ENCODE assay signal across 9 mouse cellular contexts in the genomic region with DNA sequence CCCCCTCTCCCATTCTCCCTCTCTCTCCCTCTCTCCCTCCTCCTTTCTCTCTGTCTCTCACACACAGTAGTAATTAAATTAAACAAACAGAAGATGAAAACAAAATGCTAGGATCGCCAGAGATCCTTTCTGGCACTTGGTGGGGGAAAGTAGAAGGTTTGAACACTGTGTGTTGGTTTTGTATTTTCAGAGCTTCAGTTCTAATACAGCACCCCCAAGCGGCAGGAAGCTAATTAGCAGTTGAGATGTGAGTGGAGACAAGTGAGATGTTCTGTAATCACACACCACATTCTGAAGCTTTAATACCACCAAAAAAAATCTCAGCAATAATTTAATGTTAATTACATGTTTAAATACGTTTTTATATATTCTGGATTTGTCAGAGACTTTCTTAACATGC. TPM values are rescaled to one million over a fixed set of nuclear protein-coding genes. Genes with fewer than 3 reads are reported as not detected.
A peak's percentile ranks its signal among the peaks of the same experiment; 100 is the strongest.
DNase-seq lines count a peak whose midpoint lies in the region; ATAC-seq and TF ChIP-seq lines count a peak whose summit lies in the region.
"Had no signal": no experiment of that assay in that cellular context is flagged by ENCODE, and none has a peak within 500 bp of the region (broad histone marks: within the 10 kb centered on the region; RNA-seq: fewer than 3 reads in every experiment).

No protein-coding gene starts in this region.

- DNase-seq in heart, adult 2 months = peak; percentile 15 to 49
- DNase-seq in right cerebral cortex, adult 2 months (ENCODE audit: low spot score in 2 of 2) = peak; percentile 56 to 67
- no peak for DNase-seq in right cerebral cortex, postnatal 25 days
- DNase-seq in adrenal gland, postnatal 25 days = peak; percentile 54
- DNase-seq in kidney, postnatal 36 days = peak; percentile 42 to 80
- DNase-seq in right cerebral cortex, postnatal 14 days = peak; percentile 52
- DNase-seq in forebrain, embryonic 10.5 days (ENCODE audit: extremely low spot score, low spot score) = no peak

- intact Hi-C loops in heart, adult 2 months (cut with DNase I) = loop anchor here (5.0 kb wide), 1 partner anchor 73 kb away; no protein-coding TSS in a partner anchor

- peaks cover 2% of the 10 kb centered on the region; the same call in 1 of the 2 replicates for H3K36me3 ChIP-seq in heart, adult 2 months (ENCODE audit: control insufficient read depth, insufficient read depth, low read length)
- H3K36me3 ChIP-seq in heart, embryonic 11.5 days (ENCODE audit: control insufficient read depth, insufficient read depth, low read length) = peaks cover 8% of the 10 kb centered on the region; the same call in 1 of the 2 replicates
- H3K36me3 ChIP-seq in forebrain, embryonic 10.5 days (replicated peaks) = peaks cover 97% of the 10 kb centered on the region

- no peaks in the 10 kb centered on the region for H3K9me3 ChIP-seq in heart, embryonic 11.5 days (replicated peaks; ENCODE audit: control insufficient read depth, low read length)
- H3K9me3 ChIP-seq in forebrain, embryonic 10.5 days = no peaks in the 10 kb centered on the region
- H3K9me3 ChIP-seq: hindbrain, embryonic 15.5 days had no signal

- no peaks in the 10 kb centered on the region for H3K27me3 ChIP-seq in heart, adult 2 months (ENCODE audit: control insufficient read depth, insufficient read depth, low read length)
- no peaks in the 10 kb centered on the region for H3K27me3 ChIP-seq in heart, embryonic 11.5 days (ENCODE audit: control insufficient read depth, insufficient read depth, low read length)
- H3K27me3 ChIP-seq in forebrain, embryonic 10.5 days (ENCODE audit: poor library complexity, severe bottlenecking) = no peaks in the 10 kb centered on the region
- H3K27me3 ChIP-seq: hindbrain, embryonic 15.5 days had no signal

- TF ChIP-seq POLR2A in heart, adult 2 months (IDR thresholded peaks at IDR 0.05; ENCODE audit: insufficient read depth, low read depth, low read length) = no peak

- no peak overlapping the region for H3K27ac ChIP-seq in heart, adult 2 months
- no peak overlapping the region for H3K27ac ChIP-seq in heart, embryonic 11.5 days (ENCODE audit: low read depth, low read length)
- H3K27ac ChIP-seq in forebrain, embryonic 10.5 days = no peak overlapping the region
- H3K27ac ChIP-seq: hindbrain, embryonic 15.5 days had no signal

- no peak overlapping the region for H3K4me2 ChIP-seq in heart, embryonic 11.5 days
- H3K4me2 ChIP-seq: hindbrain, embryonic 15.5 days had no signal

- WGBS in heart, adult 2 months = 16% methylated on average over 3 of the region's 3 CpGs
- 16% methylated on average over 3 of the region's 3 CpGs for WGBS in heart, embryonic 11.5 days (ENCODE audit: insufficient replicate concordance)
- WGBS in forebrain, embryonic 10.5 days = 26% methylated on average over 3 of the region's 3 CpGs

- no peaks in the 10 kb centered on the region; the same call in 1 of the 2 replicates for H3K4me1 ChIP-seq in heart, adult 2 months (ENCODE audit: control insufficient read depth, insufficient read depth, low read length)
- no peaks in the 10 kb centered on the region for H3K4me1 ChIP-seq in heart, embryonic 11.5 days (ENCODE audit: control insufficient read depth, insufficient read depth, low read length)
- no peaks in the 10 kb centered on the region for H3K4me1 ChIP-seq in forebrain, embryonic 10.5 days
- H3K4me1 ChIP-seq: hindbrain, embryonic 15.5 days had no signal

- H3K79me2 ChIP-seq in heart, adult 2 months (replicated peaks; ENCODE audit: control insufficient read depth, insufficient read depth, low read length) = peaks cover 1% of the 10 kb centered on the region; the same call in 1 of the 2 replicates

- peak; percentile 80 for TF ChIP-seq CTCF in heart, adult 2 months (IDR thresholded peaks at IDR 0.05)

- H3K4me3 ChIP-seq in heart, adult 2 months = no peak overlapping the region
- no peak overlapping the region for H3K4me3 ChIP-seq in heart, embryonic 11.5 days (ENCODE audit: low read depth, low read length)
- no peak overlapping the region for H3K4me3 ChIP-seq in forebrain, embryonic 10.5 days
- H3K4me3 ChIP-seq: hindbrain, embryonic 15.5 days had no signal

- no peak overlapping the region for H3K9ac ChIP-seq in heart, adult 2 months (ENCODE audit: low read depth, low read length)
- H3K9ac ChIP-seq in heart, embryonic 11.5 days (ENCODE audit: low read depth, low read length) = no peak overlapping the region
- H3K9ac ChIP-seq: hindbrain, embryonic 15.5 days had no signal

- no peak for ATAC-seq in heart, embryonic 11.5 days (replicated peaks; ENCODE audit: insufficient number of reproducible peaks, low FRiP score, low TSS enrichment)

- no peak for TF ChIP-seq EP300 in heart, adult 2 months (IDR thresholded peaks at IDR 0.05; ENCODE audit: insufficient read depth, low read depth, low read length)

RNA-seq across cellular contexts. Expression of gene Msantd3, which starts 16.0 kb away (rescaled TPM):
- 10 to 100 TPM; 18.9 to 21.8 TPM for total RNA-seq in heart, adult 2 months (2021)
- polyA plus RNA-seq in heart, adult 2 months (2012; rRNA removed) = 9.5 and 15.0 TPM in 2 replicates
- polyA plus RNA-seq in heart, embryonic 11.5 days (2014; fragmentation: Nextera tagmentation; extraction: Ambion mirVana) = 26.7 and 30.3 TPM in 2 replicates
- total RNA-seq in adrenal gland, postnatal 25 days (2021) = 15.7 and 15.8 TPM in 2 replicates
- 63.3 and 65.2 TPM in 2 replicates for polyA plus RNA-seq in forebrain, embryonic 10.5 days (2016; fragmentation: Nextera tagmentation; extraction: Ambion mirVana)

RNA-seq across cellular contexts. Expression of gene Tmeff1, which starts 29.2 kb away (rescaled TPM):
- 10 to 100 TPM; 11.1 to 11.7 TPM for total RNA-seq in heart, adult 2 months (2021)
- 4.9 and 8.5 TPM in 2 replicates for polyA plus RNA-seq in heart, adult 2 months (2012; rRNA removed)
- 51.2 and 60.7 TPM in 2 replicates for polyA plus RNA-seq in heart, embryonic 11.5 days (2014; fragmentation: Nextera tagmentation; extraction: Ambion mirVana)
- 11.1 and 16.5 TPM in 2 replicates for total RNA-seq in adrenal gland, postnatal 25 days (2021)
- polyA plus RNA-seq in forebrain, embryonic 10.5 days (2016; fragmentation: Nextera tagmentation; extraction: Ambion mirVana) = 53.5 and 64.1 TPM in 2 replicates

Comparison
In these comparisons a context has a peak if more than half of its experiments do, and no peak if none do; other contexts are left out.
1. DNase-seq: peak in heart, adult 2 months (2 of 2), right cerebral cortex, adult 2 months (2 of 2), adrenal gland, postnatal 25 days (single experiment), kidney, postnatal 36 days (2 of 2) and right cerebral cortex, postnatal 14 days (single experiment); none in right cerebral cortex, postnatal 25 days (single experiment) and forebrain, embryonic 10.5 days (single experiment).